Mouse (Mus musculus): ENCODE measurements around the gene Capn7. TPM values are rescaled to one million over a fixed set of nuclear protein-coding genes. Genes with fewer than 3 reads are reported as not detected.
A peak's percentile ranks its signal among the peaks of the same experiment; 100 is the strongest.

Capn7 gene
- total RNA-seq, 2 experiments from 2014 or later = 35.6 to 37.2 TPM

DNA sequence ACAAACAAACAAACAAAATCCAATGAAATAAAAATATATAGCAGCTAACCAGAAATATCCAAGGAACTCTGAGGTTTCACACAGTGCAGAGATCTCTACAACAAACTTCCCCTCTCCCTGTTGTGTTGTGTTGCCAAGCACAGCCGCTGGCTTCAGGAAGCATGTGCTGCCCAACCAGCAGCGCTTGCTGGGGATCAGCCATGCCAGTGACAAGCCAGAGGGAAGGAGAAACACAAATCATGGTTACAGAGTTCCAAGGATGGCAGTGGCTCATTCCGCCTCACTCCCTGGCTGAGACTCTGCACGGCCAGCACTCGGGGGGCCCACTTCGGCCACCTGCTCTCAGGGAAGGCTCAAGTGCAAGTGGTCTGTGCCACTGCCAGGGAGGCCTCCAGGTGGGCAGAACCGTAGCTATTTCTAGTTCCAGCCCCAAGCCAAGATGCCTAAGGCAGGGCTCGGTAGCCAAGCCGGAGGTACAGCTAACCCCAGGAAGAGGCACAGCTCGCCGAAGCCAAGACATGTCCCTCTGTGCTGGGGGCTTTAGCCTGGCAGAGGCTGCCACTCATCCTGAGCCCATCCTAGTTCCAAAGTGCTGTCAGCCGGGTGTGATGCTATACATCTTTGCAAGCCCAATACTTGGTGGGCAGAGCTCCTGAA is 69.8 kb downstream of the Capn7 start:
- intact Hi-C loops (cut with DNase I) = no loop called here
- no peak for DNase-seq (ENCODE audit: low spot score in 2 of 2)

- no peak for DNase-seq (ENCODE audit: low spot score in 2 of 2)
- intact Hi-C loops (cut with DNase I) = no loop called here
Measured at GRCm38 (mm10) chr14:31407208-31407607, 70.8 kb downstream of the Capn7 start.

DNA sequence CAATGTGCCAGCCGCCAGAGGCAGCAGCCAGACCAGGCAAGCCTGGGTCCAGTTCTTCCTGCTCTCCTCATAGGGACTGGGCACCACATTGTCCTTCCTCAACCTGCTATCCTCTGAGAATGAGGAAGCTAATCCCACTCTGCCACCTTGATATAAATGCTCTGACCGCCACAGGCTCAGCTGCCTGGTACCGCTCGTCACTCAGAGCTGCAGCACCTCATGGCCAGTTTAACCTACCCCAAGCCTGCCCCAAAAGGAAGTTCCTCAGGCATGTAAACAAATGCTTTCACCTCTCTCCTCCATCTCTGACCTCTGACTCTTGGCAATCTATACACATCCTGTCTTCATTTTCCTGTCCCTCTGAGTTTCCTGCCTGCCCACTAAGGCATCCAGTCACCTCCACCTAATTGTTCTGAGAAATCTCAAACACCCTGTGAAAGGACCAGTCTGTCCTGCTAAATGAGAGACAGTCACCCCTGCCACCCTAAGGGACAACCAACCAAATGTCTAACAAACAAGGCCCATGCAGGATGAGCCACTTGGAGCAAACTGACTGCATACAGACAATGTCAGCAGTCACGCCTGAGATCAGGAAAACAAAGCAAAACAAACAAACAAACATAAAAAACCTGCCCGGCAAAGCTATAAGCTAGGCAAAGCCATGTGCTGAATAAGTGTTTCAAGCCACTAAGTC is 71.6 kb downstream of the Capn7 start:
- intact Hi-C loops (cut with DNase I) = no loop called here
- DNase-seq (ENCODE audit: low spot score in 2 of 2) = no peak

DNA sequence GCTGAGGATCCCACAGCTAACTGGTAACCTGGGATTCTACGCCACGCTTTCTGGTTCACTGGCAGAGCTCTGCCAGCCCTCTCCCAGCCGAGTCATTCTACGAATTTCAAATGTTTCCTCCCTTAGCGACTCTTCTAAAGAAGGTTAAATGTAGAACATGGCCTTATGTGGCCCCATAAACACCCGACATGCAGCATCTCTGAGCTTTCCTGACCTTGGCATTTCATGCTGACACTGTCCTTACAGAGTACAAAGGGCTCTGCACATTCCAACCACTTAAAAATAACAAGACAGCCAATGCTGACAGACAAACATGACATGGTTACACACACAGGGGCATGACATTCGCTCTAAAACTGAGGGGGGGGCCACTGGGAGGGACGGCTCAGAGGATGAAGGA is 72.2 kb downstream of the Capn7 start:
- intact Hi-C loops (cut with DNase I) = no loop called here

DNA sequence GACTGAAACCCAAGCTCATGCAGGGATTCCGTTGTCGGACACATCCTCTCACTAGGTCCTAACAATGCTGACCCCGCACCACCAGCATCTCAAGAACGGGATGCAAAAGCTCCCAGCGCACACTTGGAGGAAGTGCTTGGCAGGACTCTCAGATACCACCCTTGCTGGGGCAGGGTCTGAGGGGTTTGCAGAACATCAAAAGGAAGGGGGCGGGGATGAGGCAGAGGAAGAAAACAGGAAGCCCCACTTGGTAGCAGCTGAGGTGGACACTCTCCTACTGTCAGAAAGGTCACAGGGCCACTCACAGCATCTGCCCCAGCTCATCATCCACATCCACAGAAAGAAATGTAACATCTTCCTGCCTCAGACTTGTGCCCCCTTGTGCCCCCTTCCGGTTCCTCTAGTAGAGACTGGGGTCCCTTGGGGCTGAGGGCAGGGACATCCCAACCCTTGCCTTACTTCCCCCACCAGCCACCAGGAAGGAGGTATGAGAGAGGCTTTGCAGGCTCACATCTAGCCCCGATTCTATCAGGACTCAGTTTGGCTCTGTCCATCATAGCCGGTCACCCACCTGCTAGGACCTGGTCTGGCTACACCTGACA is 73.8 kb downstream of the Capn7 start:
- intact Hi-C loops (cut with DNase I) = loop anchor here (2.0 kb wide), 1 partner anchor 13 kb away; no protein-coding TSS in a partner anchor
- DNase-seq (ENCODE audit: low spot score in 2 of 2) = no peak

More for the DNA sequence above, 72.2 kb downstream of the Capn7 start:
- no peak for DNase-seq (ENCODE audit: low spot score in 2 of 2)

- peak; percentile 69 to 96 for DNase-seq (ENCODE audit: low spot score in 2 of 2)
- intact Hi-C loops (cut with DNase I) = loop anchor here (2.0 kb wide), 1 partner anchor 14 kb away; no protein-coding TSS in a partner anchor
Measured at GRCm38 (mm10) chr14:31410737-31411136, 74.3 kb downstream of the Capn7 start.

DNA sequence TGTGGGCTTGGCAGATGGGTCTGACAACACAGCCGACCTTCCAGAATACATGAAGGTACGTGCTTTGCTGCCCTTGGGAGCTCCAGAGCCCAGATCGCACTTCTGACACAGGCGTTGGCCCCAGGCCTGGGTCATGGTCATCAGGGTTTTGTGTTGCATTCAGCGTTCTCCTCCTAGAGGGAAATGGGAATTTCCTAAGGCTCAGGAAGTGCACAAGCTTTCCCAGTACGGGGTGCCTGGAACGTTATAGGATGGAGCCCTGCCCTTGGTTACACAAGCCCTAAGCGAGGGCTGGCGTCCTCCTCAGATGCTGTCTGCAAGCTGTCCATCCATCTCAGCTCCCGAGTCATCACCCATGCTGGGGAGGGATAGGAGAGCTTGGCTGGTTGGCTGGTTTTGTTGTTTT is 76.2 kb downstream of the Capn7 start:
- intact Hi-C loops (cut with DNase I) = no loop called here

GRCm38 (mm10) chr14:31413475-31414086 is 77.1 kb downstream of the Capn7 start:
- DNase-seq (ENCODE audit: low spot score in 2 of 2) = no peak
- intact Hi-C loops (cut with DNase I) = no loop called here

More for the DNA sequence above, 76.2 kb downstream of the Capn7 start:
- DNase-seq (ENCODE audit: low spot score in 2 of 2) = no peak

- no peak for DNase-seq (ENCODE audit: low spot score in 2 of 2)
- intact Hi-C loops (cut with DNase I) = no loop called here
Measured at GRCm38 (mm10) chr14:31414235-31414966, 78.0 kb downstream of the Capn7 start.

DNA sequence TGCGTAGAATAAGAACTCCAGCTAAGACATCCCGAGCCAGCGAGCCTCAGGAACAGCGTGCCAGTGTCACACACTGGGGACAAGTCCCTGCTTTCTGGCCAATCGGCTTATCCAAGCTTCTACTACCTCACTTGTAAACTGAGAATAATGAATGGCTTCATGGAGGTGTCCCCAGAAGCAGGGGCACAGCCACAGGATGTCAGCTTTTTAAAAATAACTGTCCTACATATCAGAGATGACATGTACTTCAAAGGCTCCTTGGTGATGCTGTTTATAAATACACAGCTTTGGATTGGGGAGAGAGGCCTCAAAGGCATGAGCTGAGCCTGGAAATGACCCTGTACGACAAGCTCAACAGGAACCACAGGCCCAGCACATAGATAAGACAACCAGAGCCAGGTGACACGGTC is 78.5 kb downstream of the Capn7 start:
- intact Hi-C loops (cut with DNase I) = no loop called here
- peak in 1 of 2 experiments; percentile 35 for DNase-seq (ENCODE audit: low spot score in 2 of 2)

DNA sequence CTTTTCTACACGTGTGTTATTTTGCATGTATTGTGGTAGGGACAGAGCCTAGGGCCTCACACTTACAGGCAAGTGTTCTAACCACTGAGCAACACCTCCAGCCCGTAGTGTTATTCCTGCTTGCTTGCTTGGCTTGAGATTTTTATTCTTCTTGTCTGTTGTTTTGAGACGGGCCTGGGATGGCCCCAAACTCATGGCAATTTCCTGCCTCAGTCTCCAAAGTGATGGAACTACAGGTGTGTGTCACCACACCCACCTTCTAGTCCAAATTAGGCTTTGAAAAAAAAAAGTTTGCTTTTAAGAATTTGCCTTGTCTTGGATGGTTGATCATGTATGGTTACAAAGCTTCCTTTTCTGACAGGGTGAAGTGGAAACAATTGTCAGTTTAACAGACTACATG is 80.0 kb downstream of the Capn7 start:
- intact Hi-C loops (cut with DNase I) = no loop called here
- no peak for DNase-seq (ENCODE audit: low spot score in 2 of 2)

DNA sequence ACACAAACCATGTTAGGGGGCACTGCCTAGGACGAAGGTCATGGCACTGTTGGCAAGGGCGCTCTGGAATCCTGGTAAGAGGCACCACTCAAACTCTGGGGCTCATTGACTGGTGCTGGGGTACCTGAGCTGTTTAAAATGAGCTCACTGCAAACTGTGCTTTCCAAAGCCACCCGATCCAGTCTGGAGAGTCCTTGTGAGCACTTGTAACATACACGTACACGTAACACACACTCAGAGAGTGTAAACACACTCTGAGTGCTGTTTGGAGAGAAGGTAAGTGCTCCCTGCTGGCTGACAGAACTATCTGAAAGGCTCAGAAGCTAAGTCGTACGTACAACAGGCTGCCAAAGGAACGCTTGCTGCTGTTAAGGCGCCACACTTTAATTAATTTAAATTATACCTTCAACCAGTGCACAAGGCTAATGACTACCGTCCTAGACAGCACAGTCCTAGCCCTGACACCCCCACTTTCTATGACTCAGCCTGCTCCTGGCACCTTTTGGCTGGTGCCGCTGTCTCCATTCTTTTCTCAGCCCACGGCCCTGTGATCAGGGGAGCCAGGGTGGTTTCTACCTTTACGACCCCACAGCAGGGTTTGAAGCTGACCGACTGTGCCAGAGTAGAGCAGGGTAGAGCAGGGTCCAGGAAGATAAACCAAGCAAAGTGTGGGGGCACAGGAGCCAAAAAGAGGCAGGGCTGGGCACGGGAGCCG is 80.6 kb downstream of the Capn7 start:
- DNase-seq (ENCODE audit: low spot score in 2 of 2) = no peak
- intact Hi-C loops (cut with DNase I) = no loop called here

DNA sequence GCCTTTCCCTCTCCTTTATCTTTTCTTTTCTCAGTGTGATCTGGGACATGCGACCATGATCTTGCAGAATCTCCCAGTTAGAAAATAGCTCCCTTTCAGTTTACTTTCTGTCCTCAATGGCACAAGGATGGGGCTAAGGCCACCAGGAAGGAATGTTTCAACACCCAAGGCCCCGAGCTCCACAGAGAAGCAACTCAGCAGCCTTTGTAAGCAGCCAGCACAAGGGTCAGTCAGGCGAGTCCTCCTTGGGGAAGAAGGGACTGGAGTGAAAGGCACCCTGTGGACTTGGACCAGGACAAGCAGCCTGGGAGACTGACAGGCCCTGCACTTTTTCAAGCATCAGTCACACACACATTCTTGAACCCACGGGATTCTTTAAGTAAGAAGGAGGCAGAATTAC is 82.8 kb downstream of the Capn7 start:
- intact Hi-C loops (cut with DNase I) = no loop called here
- no peak for DNase-seq (ENCODE audit: low spot score in 2 of 2)

- intact Hi-C loops (cut with DNase I) = no loop called here
Measured at GRCm38 (mm10) chr14:31420135-31420534, 83.7 kb downstream of the Capn7 start.

GRCm38 (mm10) chr14:31420562-31420961 is 84.1 kb downstream of the Capn7 start:
- DNase-seq (ENCODE audit: low spot score in 2 of 2) = no peak
- intact Hi-C loops (cut with DNase I) = no loop called here

More at GRCm38 (mm10) chr14:31420135-31420534, 83.7 kb downstream of the Capn7 start:
- no peak for DNase-seq (ENCODE audit: low spot score in 2 of 2)

GRCm38 (mm10) chr14:31420985-31421384 is 84.5 kb downstream of the Capn7 start:
- no peak for DNase-seq (ENCODE audit: low spot score in 2 of 2)
- intact Hi-C loops (cut with DNase I) = no loop called here
